Mouse (Mus musculus) erythroid progenitor cell, adult 5-6 weeks (primary cell): ENCODE measurements around the gene Ankrd37. TPM values are rescaled to one million over a fixed set of nuclear protein-coding genes. Genes with fewer than 3 reads are reported as not detected.
A peak's percentile ranks its signal among the peaks of the same experiment; 100 is the strongest.

Experiments
- ATAC-seq: replicated peaks from 2 replicates; pipeline ENCODE4 v1.8.0; 2016; ENCODE audit warnings: moderate number of reproducible peaks, mild to moderate bottlenecking, moderate TSS enrichment, inconsistent platforms; ENCODE audit not compliant: poor library complexity, low FRiP score, severe bottlenecking
- total RNA-seq, 2 experiments: library from RNA; stranded (forward) in 1 of 2; stranded (reverse) in 1 of 2; fragments of 150-400 nt in 1 of 2; fragments of 186-747, 209-891 nt in 1 of 2; gene quantifications; 2 replicates each; pipeline versions ENCODE4 v1.2.3 to v1.2.4; 2015 to 2017; ENCODE audit warnings: low replicate concordance in 2 of 2

Gene Ankrd37
- total RNA-seq (2015; ENCODE audit: low replicate concordance) (3.6 and 15.5 TPM in 2 replicates), total RNA-seq (2017; ENCODE audit: low replicate concordance) (not detected in 2 replicates)

GRCm38 (mm10) chr8:46005596-46005995, at the start of gene Ankrd37:
Gene Ankrd37 (minus strand): TSS chr8:46005707.
- ATAC-seq = no peak

- no peak for ATAC-seq
Measured at GRCm38 (mm10) chr8:46040260-46040659, 34.8 kb upstream of the Ankrd37 start.

GRCm38 (mm10) chr8:46039666-46040065, 34.2 kb upstream of the Ankrd37 start:
- ATAC-seq = no peak

GRCm38 (mm10) chr8:46036217-46036616, 30.7 kb upstream of the Ankrd37 start:
- no peak for ATAC-seq

GRCm38 (mm10) chr8:46024392-46024791, 18.9 kb upstream of the Ankrd37 start:
- no peak for ATAC-seq

GRCm38 (mm10) chr8:46022758-46023157, 17.3 kb upstream of the Ankrd37 start:
- ATAC-seq = no peak

- no peak for ATAC-seq
Measured at GRCm38 (mm10) chr8:46022203-46022602, 16.7 kb upstream of the Ankrd37 start.

GRCm38 (mm10) chr8:46010746-46011680, 5.5 kb upstream of the Ankrd37 start:
- no peak for ATAC-seq

- no peak for ATAC-seq
Measured at GRCm38 (mm10) chr8:46010306-46010705, 4.8 kb upstream of the Ankrd37 start.

- no peak for ATAC-seq
Measured at GRCm38 (mm10) chr8:46007050-46007672, 1.7 kb upstream of the Ankrd37 start.

- ATAC-seq = peak; percentile 99
Measured at GRCm38 (mm10) chr8:45999784-46000705, 5.5 kb downstream of the Ankrd37 start.

GRCm38 (mm10) chr8:45999138-45999783, 6.2 kb downstream of the Ankrd37 start, which contains the start of gene Lrp2bp:
Gene Lrp2bp (plus strand): TSS chr8:45999303.
- ATAC-seq = peak; percentile 0; the same call in 1 of the 2 replicates

GRCm38 (mm10) chr8:45998228-45998627, 7.3 kb downstream of the Ankrd37 start:
- ATAC-seq = no peak

GRCm38 (mm10) chr8:45995576-45995975, 9.9 kb downstream of the Ankrd37 start:
- no peak for ATAC-seq

GRCm38 (mm10) chr8:45994111-45994510, 11.4 kb downstream of the Ankrd37 start:
- no peak for ATAC-seq

GRCm38 (mm10) chr8:45990631-45991310, 14.7 kb downstream of the Ankrd37 start:
- ATAC-seq = no peak

GRCm38 (mm10) chr8:45988189-45988588, 17.3 kb downstream of the Ankrd37 start:
- no peak for ATAC-seq

- ATAC-seq = no peak
Measured at GRCm38 (mm10) chr8:45986665-45987064, 18.8 kb downstream of the Ankrd37 start.
